Mouse (Mus musculus): ENCODE measurements around the gene Abcb9. TPM values are rescaled to one million over a fixed set of nuclear protein-coding genes. Genes with fewer than 3 reads are reported as not detected.

Gene Abcb9
- total RNA-seq, 1 experiment: 0.76 TPM

- Histone ChIP-seq H3K9ac (ENCODE audit: insufficient read depth, low read depth, low read length, poor library complexity, severe bottlenecking) (no peak overlapping the region), H3K9me3 (ENCODE audit: control insufficient read depth, insufficient read depth, low read depth, low read length) (no peaks in the 10 kb centered on the region; the same call in 1 of the 2 replicates), H3K27ac (ENCODE audit: insufficient read depth, low read depth, low read length, poor library complexity, severe bottlenecking) (no peak overlapping the region), H3K4me1 (ENCODE audit: control insufficient read depth in 2 of 2, insufficient read depth in 2 of 2, low read length in 2 of 2, poor library complexity in 1 of 2) (peaks cover 0 to 11% of the 10 kb centered on the region in 2 experiments; a peak in 1 of 4 replicates), H3K4me3 (ENCODE audit: insufficient read depth in 1 of 2, low read depth in 1 of 2, low read length in 2 of 2, poor library complexity in 1 of 2, severe bottlenecking in 1 of 2) (no peak overlapping the region), H3K36me3 (ENCODE audit: control insufficient read depth, insufficient read depth, low read length, poor library complexity, severe bottlenecking) (peaks cover 15% of the 10 kb centered on the region)
- TF ChIP-seq HCFC1 (IDR thresholded peaks at IDR 0.05; ENCODE audit: borderline replicate concordance, insufficient read depth, low read length) (no peak), ZNF384 (IDR thresholded peaks at IDR 0.05; ENCODE audit: low read depth, low read length) (no peak), MAFK (IDR thresholded peaks at IDR 0.05; ENCODE audit: insufficient read depth, low read depth, low read length) (no peak), ZC3H11A (IDR thresholded peaks at IDR 0.05; ENCODE audit: borderline replicate concordance, low read depth, low read length) (no peak), CHD2 (IDR thresholded peaks at IDR 0.05; ENCODE audit: low read depth, low read length) (no peak)
- in situ Hi-C loops (cut with MboI; ENCODE audit: low sequenced_read_pairs in 2 of 2, unreplicated experiment in 2 of 2): no loop called here
- DNase-seq (ENCODE audit: low read depth, low spot score): no peak
Measured at GRCm38 (mm10) chr5:124114276-124115025, 18.9 kb upstream of the Abcb9 start.

- Histone ChIP-seq H3K9ac (ENCODE audit: insufficient read depth, low read depth, low read length, poor library complexity, severe bottlenecking) (no peak overlapping the region), H3K4me1 (ENCODE audit: control insufficient read depth in 2 of 2, insufficient read depth in 2 of 2, low read length in 2 of 2, poor library complexity in 1 of 2) (peaks cover 0 to 5% of the 10 kb centered on the region in 2 experiments; a peak in 1 of 4 replicates), H3K36me3 (ENCODE audit: control insufficient read depth, insufficient read depth, low read length, poor library complexity, severe bottlenecking) (peaks cover 7% of the 10 kb centered on the region; the same call in 1 of the 2 replicates), H3K9me3 (ENCODE audit: control insufficient read depth, insufficient read depth, low read depth, low read length) (no peaks in the 10 kb centered on the region; the same call in 1 of the 2 replicates), H3K27ac (ENCODE audit: insufficient read depth, low read depth, low read length, poor library complexity, severe bottlenecking) (no peak overlapping the region), H3K4me3 (ENCODE audit: insufficient read depth in 1 of 2, low read depth in 1 of 2, low read length in 2 of 2, poor library complexity in 1 of 2, severe bottlenecking in 1 of 2) (peak overlapping the region; percentile 70 to 85; a peak in 2 of 4 replicates)
- in situ Hi-C loops (cut with MboI; ENCODE audit: low sequenced_read_pairs in 2 of 2, unreplicated experiment in 2 of 2): no loop called here
- TF ChIP-seq ZNF384 (IDR thresholded peaks at IDR 0.05; ENCODE audit: low read depth, low read length) (no peak), ZC3H11A (IDR thresholded peaks at IDR 0.05; ENCODE audit: borderline replicate concordance, low read depth, low read length) (no peak), HCFC1 (IDR thresholded peaks at IDR 0.05; ENCODE audit: borderline replicate concordance, insufficient read depth, low read length) (no peak), MAFK (IDR thresholded peaks at IDR 0.05; ENCODE audit: insufficient read depth, low read depth, low read length) (no peak), CHD2 (IDR thresholded peaks at IDR 0.05; ENCODE audit: low read depth, low read length) (no peak)
- no peak for DNase-seq (ENCODE audit: low read depth, low spot score)
Measured at GRCm38 (mm10) chr5:124113030-124113429, 17.4 kb upstream of the Abcb9 start.

GRCm38 (mm10) chr5:124112531-124112930 lies 16.9 kb upstream of the Abcb9 start:
- peak overlapping the region; percentile 20 for H3K9ac ChIP-seq (ENCODE audit: insufficient read depth, low read depth, low read length, poor library complexity, severe bottlenecking)
- DNase-seq (ENCODE audit: low read depth, low spot score): no peak
- H3K4me3 ChIP-seq (ENCODE audit: insufficient read depth in 1 of 2, low read depth in 1 of 2, low read length in 2 of 2, poor library complexity in 1 of 2, severe bottlenecking in 1 of 2): peak overlapping the region; percentile 70 to 85
- H3K36me3 ChIP-seq (ENCODE audit: control insufficient read depth, insufficient read depth, low read length, poor library complexity, severe bottlenecking): peaks cover 2% of the 10 kb centered on the region; the same call in 1 of the 2 replicates
- no peak for TF ChIP-seq ZC3H11A (IDR thresholded peaks at IDR 0.05; ENCODE audit: borderline replicate concordance, low read depth, low read length)
- TF ChIP-seq HCFC1 (IDR thresholded peaks at IDR 0.05; ENCODE audit: borderline replicate concordance, insufficient read depth, low read length): no peak
- TF ChIP-seq ZNF384 (IDR thresholded peaks at IDR 0.05; ENCODE audit: low read depth, low read length): no peak
- no peak for TF ChIP-seq MAFK (IDR thresholded peaks at IDR 0.05; ENCODE audit: insufficient read depth, low read depth, low read length)
- no peak for TF ChIP-seq CHD2 (IDR thresholded peaks at IDR 0.05; ENCODE audit: low read depth, low read length)
- H3K27ac ChIP-seq (ENCODE audit: insufficient read depth, low read depth, low read length, poor library complexity, severe bottlenecking): no peak overlapping the region
- peaks cover 0 to 5% of the 10 kb centered on the region in 2 experiments; a peak in 1 of 4 replicates for H3K4me1 ChIP-seq (ENCODE audit: control insufficient read depth in 2 of 2, insufficient read depth in 2 of 2, low read length in 2 of 2, poor library complexity in 1 of 2)
- in situ Hi-C loops (cut with MboI; ENCODE audit: low sequenced_read_pairs in 2 of 2, unreplicated experiment in 2 of 2): no loop called here
- no peaks in the 10 kb centered on the region; the same call in 1 of the 2 replicates for H3K9me3 ChIP-seq (ENCODE audit: control insufficient read depth, insufficient read depth, low read depth, low read length)

GRCm38 (mm10) chr5:124111742-124112497 lies 16.3 kb upstream of the Abcb9 start, which contains the start of gene Ogfod2:
Ogfod2 (plus strand) TSS chr5:124112297.
- Histone ChIP-seq H3K9ac (ENCODE audit: insufficient read depth, low read depth, low read length, poor library complexity, severe bottlenecking) (peak within 1 kb of the TSS; percentile 75), H3K4me3 (ENCODE audit: insufficient read depth in 1 of 2, low read depth in 1 of 2, low read length in 2 of 2, poor library complexity in 1 of 2, severe bottlenecking in 1 of 2) (peak within 1 kb of the TSS; percentile 70 to 85), H3K9me3 (ENCODE audit: control insufficient read depth, insufficient read depth, low read depth, low read length) (no peaks in the 10 kb centered on the region; the same call in 1 of the 2 replicates), H3K27ac (ENCODE audit: insufficient read depth, low read depth, low read length, poor library complexity, severe bottlenecking) (peak within 1 kb of the TSS; percentile 48; the same call in 1 of the 2 replicates), H3K4me1 (ENCODE audit: control insufficient read depth in 2 of 2, insufficient read depth in 2 of 2, low read length in 2 of 2, poor library complexity in 1 of 2) (peaks cover 0 to 3% of the 10 kb centered on the region in 2 experiments; a peak in 1 of 4 replicates), H3K36me3 (ENCODE audit: control insufficient read depth, insufficient read depth, low read length, poor library complexity, severe bottlenecking) (no peaks in the 10 kb centered on the region; the same call in 1 of the 2 replicates)
- DNase-seq (ENCODE audit: low read depth, low spot score): peak; percentile 82
- in situ Hi-C loops (cut with MboI; ENCODE audit: low sequenced_read_pairs in 2 of 2, unreplicated experiment in 2 of 2): no loop called here
- TF ChIP-seq ZNF384 (IDR thresholded peaks at IDR 0.05; ENCODE audit: low read depth, low read length) (no peak), HCFC1 (IDR thresholded peaks at IDR 0.05; ENCODE audit: borderline replicate concordance, insufficient read depth, low read length) (peak; percentile 51; the same call in 1 of the 2 replicates)
